Mouse (Mus musculus) limb, embryonic 15.5 days (tissue): Measurements from ENCODE around the gene Khsrp. TPM values are rescaled to one million over a fixed set of nuclear protein-coding genes. Genes with fewer than 3 reads are reported as not detected.

Source experiments
- ATAC-seq: fragments of 200-750 bp; cut with Nextera tagmentation; 2 replicates; pipeline ENCODE4 v1.8.0; 2017; ENCODE audit warnings: low read depth, moderate TSS enrichment; ENCODE audit not compliant: insufficient number of reproducible peaks, low FRiP score, low TSS enrichment
- H3K27ac ChIP-seq: fragments of 300-500 bp; sonication (generic); 2 replicates; pipeline ENCODE4 v1.5.1; 2015; ENCODE audit warnings: moderate library complexity, mild to moderate bottlenecking, inconsistent platforms
- H3K27me3 ChIP-seq: fragments of 300-500 bp; sonication (generic); 2 replicates; pipeline ENCODE4 v1.6.1; 2015; ENCODE audit warnings: inconsistent platforms
- H3K36me3 ChIP-seq: fragments of 300-500 bp; sonication (generic); 2 replicates; pipeline ENCODE4 v1.6.1; 2015; ENCODE audit warnings: inconsistent platforms
- H3K4me1 ChIP-seq: fragments of 300-500 bp; sonication (generic); 2 replicates; pipeline ENCODE4 v1.6.1; 2015; ENCODE audit warnings: inconsistent platforms
- H3K4me2 ChIP-seq: fragments of 300-500 bp; sonication (generic); 2 replicates; pipeline ENCODE4 v1.6.1; 2015; ENCODE audit warnings: mild to moderate bottlenecking, inconsistent platforms
- H3K4me3 ChIP-seq: fragments of 300-500 bp; sonication (generic); 2 replicates; pipeline ENCODE4 v1.5.1; 2015; ENCODE audit warnings: mild to moderate bottlenecking, inconsistent platforms
- H3K9ac ChIP-seq: fragments of 300-500 bp; sonication (generic); 2 replicates; pipeline ENCODE4 v1.6.1; 2015; ENCODE audit warnings: inconsistent platforms
- H3K9me3 ChIP-seq: fragments of 300-500 bp; sonication (generic); 2 replicates; pipeline ENCODE4 v1.6.1; 2016; ENCODE audit warnings: inconsistent platforms
- WGBS: fragments of 180-500 bp; shearing (Covaris S2); methylation state at CpG from one replicate; pipeline ENCODE4 v1.1.7; 2015; 5-methylcytosine and 5-hydroxymethylcytosine counted together
- polyA plus RNA-seq: library from polyadenylated mRNA; unstranded; fragments of >200 nt; fragmentation: Nextera tagmentation; extraction: Ambion mirVana; gene quantifications from 2 replicates; pipeline ENCODE4 v1.2.1, GENCODE M21; 2015

The Khsrp gene
- polyA plus RNA-seq, 1 experiment from 2014 or later, result 35.9 TPM

DNA sequence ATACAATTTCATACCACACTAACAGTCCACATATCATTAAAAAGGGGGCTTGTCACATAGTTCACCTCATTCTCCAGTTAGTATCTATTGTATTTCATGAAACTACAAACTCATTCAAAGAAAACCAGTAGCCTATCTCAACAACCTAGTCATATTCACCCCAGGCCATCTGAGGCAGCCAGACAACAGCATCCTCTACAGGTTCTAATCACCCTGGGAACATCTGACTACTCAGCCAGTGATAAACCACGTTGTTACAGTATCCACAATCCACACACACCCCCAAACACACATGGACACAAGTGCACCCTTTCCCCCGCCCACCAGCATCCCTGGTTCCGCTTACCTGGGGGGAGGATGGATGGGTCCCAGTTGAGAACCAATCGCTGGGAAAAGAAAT is 3.9 kb downstream of the Khsrp start:
- no peak overlapping the region for H3K4me2 ChIP-seq
- no peak overlapping the region for H3K4me3 ChIP-seq
- H3K9me3 ChIP-seq, result no peaks in the 10 kb centered on the region
- no peak for ATAC-seq
- H3K27me3 ChIP-seq, result no peaks in the 10 kb centered on the region
- H3K36me3 ChIP-seq, result peaks cover 64% of the 10 kb centered on the region
- no peak overlapping the region for H3K9ac ChIP-seq
- H3K4me1 ChIP-seq, result peaks cover 15% of the 10 kb centered on the region
- 89% methylated on average over 4 of the region's 4 CpGs for WGBS
- H3K27ac ChIP-seq, result no peak overlapping the region

DNA sequence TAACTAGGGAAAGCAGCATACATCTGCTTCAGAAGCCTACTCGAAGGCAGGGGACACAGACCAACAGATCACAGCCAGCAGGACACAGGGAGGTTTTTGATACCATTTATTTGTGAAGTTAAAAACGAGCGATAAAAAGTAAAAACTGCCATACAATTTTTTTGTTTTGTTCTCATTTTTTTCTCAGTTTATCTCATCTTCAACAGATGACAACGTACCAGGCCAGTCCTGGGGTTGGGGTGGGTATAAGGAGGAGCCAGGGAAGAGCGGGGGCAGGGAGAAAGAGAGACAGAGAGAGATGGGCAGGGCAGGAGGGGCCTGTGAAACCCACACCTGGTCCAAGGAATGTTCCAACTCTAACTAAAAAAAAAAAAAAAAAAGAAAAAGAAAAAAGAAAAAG is 10.4 kb downstream of the Khsrp start:
- Histone ChIP-seq H3K27me3 (no peaks in the 10 kb centered on the region), H3K27ac (no peak overlapping the region), H3K9ac (no peak overlapping the region), H3K9me3 (no peaks in the 10 kb centered on the region), H3K4me1 (no peaks in the 10 kb centered on the region), H3K4me2 (no peak overlapping the region), H3K36me3 (peaks cover 65% of the 10 kb centered on the region), H3K4me3 (no peak overlapping the region)
- WGBS, result 91% methylated on average over 5 of the region's 5 CpGs
- no peak for ATAC-seq

DNA sequence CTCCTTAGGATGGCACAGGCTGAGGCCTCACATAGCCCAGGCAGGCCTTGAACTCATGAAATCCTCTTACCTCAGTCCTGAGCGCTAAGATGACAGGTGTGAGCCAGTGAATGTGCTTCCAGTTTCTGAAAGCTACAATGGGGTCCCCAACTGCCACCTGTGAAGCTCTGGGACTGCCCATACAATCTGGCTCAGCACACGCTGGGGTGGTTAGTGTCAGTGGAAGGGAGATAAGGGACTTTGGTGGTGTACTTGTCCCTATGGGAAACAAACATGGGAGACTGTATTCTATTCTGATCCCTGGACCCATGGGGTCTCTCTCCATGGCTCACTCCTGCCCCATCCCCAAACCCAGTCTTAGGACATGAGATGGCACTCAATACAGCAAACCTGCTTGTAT is 11.6 kb downstream of the Khsrp start:
- H3K27me3 ChIP-seq, result no peaks in the 10 kb centered on the region
- H3K36me3 ChIP-seq, result peaks cover 53% of the 10 kb centered on the region
- H3K9me3 ChIP-seq, result no peaks in the 10 kb centered on the region
- no peak overlapping the region for H3K4me3 ChIP-seq
- no peaks in the 10 kb centered on the region for H3K4me1 ChIP-seq
- no peak overlapping the region for H3K27ac ChIP-seq
- no peak overlapping the region for H3K4me2 ChIP-seq
- ATAC-seq, result no peak
- 87% methylated on average over 2 of the region's 2 CpGs for WGBS
- H3K9ac ChIP-seq, result no peak overlapping the region

- Histone ChIP-seq H3K4me3 (peak overlapping the region; percentile 75), H3K4me1 (peaks cover 19% of the 10 kb centered on the region), H3K9me3 (no peaks in the 10 kb centered on the region), H3K27ac (peak overlapping the region; percentile 95), H3K4me2 (peak overlapping the region; percentile 81), H3K27me3 (no peaks in the 10 kb centered on the region), H3K36me3 (peaks cover 16% of the 10 kb centered on the region), H3K9ac (no peak overlapping the region)
- ATAC-seq, result no peak
- 69% methylated on average over 13 of the region's 13 CpGs for WGBS
Measured at GRCm38 (mm10) chr17:57012245-57012795, 19.0 kb downstream of the Khsrp start.

GRCm38 (mm10) chr17:57011236-57012141 is 19.8 kb downstream of the Khsrp start, which contains the start of the genes Gtf2f1 and Gm17949:
TSS of gene Gtf2f1 (minus strand) at chr17:57011288.
TSS of gene Gm17949 (plus strand) at chr17:57011469.
- peak; percentile 90 for ATAC-seq
- peak within 1 kb of the TSS; percentile 75 for H3K4me3 ChIP-seq
- peaks cover 25% of the 10 kb centered on the region for H3K36me3 ChIP-seq
- peak within 1 kb of the TSS; percentile 79 for H3K9ac ChIP-seq
- WGBS, result under 1% methylated on average over 51 of the region's 51 CpGs
- peak within 1 kb of the TSS; percentile 95 for H3K27ac ChIP-seq
- no peaks in the 10 kb centered on the region for H3K9me3 ChIP-seq
- no peaks in the 10 kb centered on the region for H3K27me3 ChIP-seq
- H3K4me1 ChIP-seq, result peaks cover 19% of the 10 kb centered on the region
- H3K4me2 ChIP-seq, result peak within 1 kb of the TSS; percentile 81

DNA sequence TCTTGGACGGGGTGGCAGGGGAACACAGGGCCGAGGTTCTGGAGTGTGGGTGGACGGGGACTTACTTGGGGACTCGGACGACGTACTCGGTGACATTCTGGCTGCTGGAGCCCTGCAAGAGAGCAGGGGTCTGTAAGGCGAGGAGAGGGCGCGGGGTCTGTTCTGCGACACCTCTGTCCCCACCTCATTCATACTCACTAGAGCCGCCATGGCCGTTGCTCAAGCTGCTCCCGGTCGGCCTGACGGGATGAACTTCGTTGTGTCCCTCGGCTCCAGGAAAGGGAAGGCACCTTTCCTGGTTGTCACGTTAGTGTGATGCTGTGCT is 20.4 kb downstream of the Khsrp start:
- WGBS, result 1% methylated on average over 19 of the region's 19 CpGs
- Histone ChIP-seq H3K4me3 (peak overlapping the region; percentile 75), H3K27ac (peak overlapping the region; percentile 86), H3K4me2 (peak overlapping the region; percentile 81), H3K9me3 (no peaks in the 10 kb centered on the region), H3K36me3 (peaks cover 31% of the 10 kb centered on the region), H3K4me1 (peaks cover 19% of the 10 kb centered on the region), H3K27me3 (no peaks in the 10 kb centered on the region), H3K9ac (peak overlapping the region; percentile 79)
- ATAC-seq, result peak; percentile 41; the same call in 1 of the 2 replicates

GRCm38 (mm10) chr17:57007137-57007905 is 24.0 kb downstream of the Khsrp start:
- H3K9me3 ChIP-seq, result no peaks in the 10 kb centered on the region
- WGBS, result 96% methylated on average over 13 of the region's 13 CpGs
- ATAC-seq, result no peak
- H3K4me1 ChIP-seq, result peaks cover 15% of the 10 kb centered on the region
- no peak overlapping the region for H3K4me3 ChIP-seq
- no peak overlapping the region for H3K4me2 ChIP-seq
- H3K9ac ChIP-seq, result no peak overlapping the region
- H3K27me3 ChIP-seq, result no peaks in the 10 kb centered on the region
- H3K27ac ChIP-seq, result no peak overlapping the region; the same call in 1 of the 2 replicates
- H3K36me3 ChIP-seq, result peaks cover 66% of the 10 kb centered on the region

GRCm38 (mm10) chr17:57003994-57004393 is 27.3 kb downstream of the Khsrp start:
- 90% methylated on average over 7 of the region's 7 CpGs for WGBS
- no peaks in the 10 kb centered on the region for H3K27me3 ChIP-seq
- no peaks in the 10 kb centered on the region for H3K9me3 ChIP-seq
- H3K4me1 ChIP-seq, result no peaks in the 10 kb centered on the region
- no peak overlapping the region for H3K4me2 ChIP-seq
- peaks cover 79% of the 10 kb centered on the region for H3K36me3 ChIP-seq
- no peak overlapping the region for H3K27ac ChIP-seq
- no peak overlapping the region for H3K4me3 ChIP-seq
- no peak for ATAC-seq
- H3K9ac ChIP-seq, result no peak overlapping the region

- H3K36me3 ChIP-seq, result peaks cover 67% of the 10 kb centered on the region
Measured at GRCm38 (mm10) chr17:57001228-57001627, 30.1 kb downstream of the Khsrp start.

GRCm38 (mm10) chr17:56999968-57000609 is 31.2 kb downstream of the Khsrp start, which contains the start of gene Pspn:
TSS of gene Pspn (minus strand) at chr17:57000018.
- H3K9me3 ChIP-seq, result no peaks in the 10 kb centered on the region
- no peak within 1 kb of the TSS for H3K27ac ChIP-seq
- no peak within 1 kb of the TSS for H3K9ac ChIP-seq
- H3K27me3 ChIP-seq, result no peaks in the 10 kb centered on the region
- peaks cover 67% of the 10 kb centered on the region for H3K36me3 ChIP-seq
- ATAC-seq, result no peak
- WGBS, result 80% methylated on average over 9 of the region's 9 CpGs
- H3K4me2 ChIP-seq, result no peak within 1 kb of the TSS
- peaks cover 10% of the 10 kb centered on the region for H3K4me1 ChIP-seq
- no peak within 1 kb of the TSS for H3K4me3 ChIP-seq

More at GRCm38 (mm10) chr17:57001228-57001627, 30.1 kb downstream of the Khsrp start:
- H3K4me1 ChIP-seq, result peaks cover 10% of the 10 kb centered on the region
- WGBS, result 59% methylated on average over 8 of the region's 8 CpGs
- H3K27ac ChIP-seq, result peak overlapping the region; percentile 27; the same call in 1 of the 2 replicates
- H3K4me3 ChIP-seq, result no peak overlapping the region
- H3K27me3 ChIP-seq, result no peaks in the 10 kb centered on the region
- no peaks in the 10 kb centered on the region for H3K9me3 ChIP-seq
- no peak for ATAC-seq
- H3K4me2 ChIP-seq, result no peak overlapping the region
- H3K9ac ChIP-seq, result no peak overlapping the region

DNA sequence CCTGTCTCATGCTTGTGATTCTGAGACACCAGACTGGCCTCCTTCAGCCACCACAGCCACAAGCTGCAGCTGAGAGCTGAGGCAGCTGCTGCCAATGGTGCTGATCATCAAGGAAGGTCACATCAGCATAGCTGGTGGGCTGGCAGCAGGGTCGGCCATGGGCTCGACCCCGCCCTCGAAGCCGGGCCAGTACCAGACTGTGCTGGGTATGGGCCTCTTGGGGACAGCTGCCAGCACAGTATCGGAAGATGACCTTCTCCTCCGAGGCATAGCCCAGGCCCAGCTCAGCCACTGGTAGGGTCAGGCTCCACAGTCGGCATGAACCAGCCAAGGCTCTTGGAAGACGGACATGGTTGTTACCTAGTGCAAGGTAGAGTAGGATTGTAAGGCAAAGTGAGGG is 31.9 kb downstream of the Khsrp start:
- no peak overlapping the region for H3K4me3 ChIP-seq
- peaks cover 67% of the 10 kb centered on the region for H3K36me3 ChIP-seq
- H3K27ac ChIP-seq, result no peak overlapping the region
- no peaks in the 10 kb centered on the region for H3K9me3 ChIP-seq
- ATAC-seq, result no peak
- H3K4me1 ChIP-seq, result peaks cover 10% of the 10 kb centered on the region
- 88% methylated on average over 9 of the region's 9 CpGs for WGBS
- no peak overlapping the region for H3K4me2 ChIP-seq
- no peaks in the 10 kb centered on the region for H3K27me3 ChIP-seq
- no peak overlapping the region for H3K9ac ChIP-seq
